Mouse (Mus musculus) heart, embryonic 10.5 days (tissue): ENCODE results near the gene Galp. TPM values are rescaled to one million over a fixed set of nuclear protein-coding genes. Genes with fewer than 3 reads are reported as not detected.

Source experiments
- DNase-seq: peaks from one replicate; pipeline ENCODE4 v3.0.0-alpha.2; 2017; ENCODE audit warnings: low spot score
- H3K27ac ChIP-seq: fragments of 300-500 bp; sonication (generic); 2 replicates; pipeline ENCODE4 v1.5.1; 2016; ENCODE audit warnings: mild to moderate bottlenecking
- H3K27me3 ChIP-seq: fragments of 300-500 bp; sonication (generic); 2 replicates; pipeline ENCODE4 v1.6.1; 2016; ENCODE audit warnings: mild to moderate bottlenecking; ENCODE audit not compliant: poor library complexity, insufficient read depth, severe bottlenecking
- H3K36me3 ChIP-seq: fragments of 300-500 bp; sonication (generic); 2 replicates; pipeline ENCODE4 v1.6.1; 2016; ENCODE audit warnings: mild to moderate bottlenecking, moderate library complexity
- H3K4me1 ChIP-seq: fragments of 300-500 bp; sonication (generic); 2 replicates; pipeline ENCODE4 v1.6.1; 2016; ENCODE audit warnings: mild to moderate bottlenecking
- H3K4me3 ChIP-seq: fragments of 300-500 bp; sonication (generic); 2 replicates; pipeline ENCODE4 v1.5.1; 2016; ENCODE audit warnings: mild to moderate bottlenecking, moderate library complexity
- H3K9me3 ChIP-seq: fragments of 300-500 bp; sonication (generic); 2 replicates; pipeline ENCODE4 v1.6.1; 2016; ENCODE audit warnings: mild to moderate bottlenecking, moderate library complexity
- WGBS: fragments of 180-500 bp; shearing (Covaris S2); methylation state at CpG from one replicate; pipeline ENCODE4 v1.1.7; 2016; 5-methylcytosine and 5-hydroxymethylcytosine counted together
- polyA plus RNA-seq: library from polyadenylated mRNA; unstranded; fragments of >200 nt; fragmentation: Nextera tagmentation; extraction: Ambion mirVana; gene quantifications from 2 replicates; pipeline ENCODE4 v1.2.1, GENCODE M21; 2016

The Galp gene
- not detected in 2 replicates for polyA plus RNA-seq

DNA sequence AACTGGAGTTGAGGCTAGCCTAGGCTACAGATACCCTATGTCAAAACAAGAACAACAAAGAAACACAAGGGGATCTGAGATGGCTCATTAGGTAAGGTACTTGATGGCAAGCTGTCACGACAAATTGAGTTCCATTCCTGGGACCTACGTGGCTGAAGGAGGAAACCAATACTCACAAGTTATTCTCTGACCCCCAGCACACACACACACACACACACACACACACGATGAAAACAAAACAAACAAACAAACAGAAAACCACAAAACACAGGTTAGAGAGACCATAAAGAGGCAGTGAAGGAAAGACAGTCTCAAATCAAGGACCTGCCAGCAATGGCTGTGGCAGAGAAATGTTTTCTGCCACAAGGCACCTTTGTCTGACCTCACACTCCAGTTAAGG lies at the start of gene Galp:
Gene Galp (plus strand): TSS at position 301 of the 400 bp plus-strand sequence.
- H3K27me3 ChIP-seq = no peaks in the 10 kb centered on the region
- H3K27ac ChIP-seq = no peak within 1 kb of the TSS
- H3K4me3 ChIP-seq = no peak within 1 kb of the TSS
- no peaks in the 10 kb centered on the region for H3K4me1 ChIP-seq
- H3K9me3 ChIP-seq = no peaks in the 10 kb centered on the region
- DNase-seq = no peak
- WGBS = 64% methylated on average over 3 of the region's 3 CpGs
- no peaks in the 10 kb centered on the region for H3K36me3 ChIP-seq

DNA sequence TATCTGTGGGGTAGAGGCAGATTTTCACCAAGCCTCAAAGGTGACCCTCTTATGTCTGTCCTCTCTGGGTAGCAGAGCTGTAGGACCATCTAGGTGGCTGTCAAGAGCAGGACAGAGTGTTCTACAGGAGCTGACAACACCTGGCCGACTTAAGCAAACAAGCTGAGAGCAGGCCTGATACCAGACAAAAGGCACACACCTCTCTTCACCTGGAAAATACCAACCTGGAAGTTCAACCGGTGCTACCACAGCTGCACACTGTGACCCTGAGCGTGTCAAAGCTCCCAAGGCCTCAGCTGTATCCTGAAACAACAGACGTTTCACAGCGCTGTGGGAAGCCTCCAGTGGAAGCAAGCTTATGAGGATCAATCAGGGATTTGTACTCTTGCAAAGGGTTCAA lies 49.2 kb upstream of the Galp start:
- Histone ChIP-seq H3K4me1 (peaks cover 56% of the 10 kb centered on the region), H3K9me3 (no peaks in the 10 kb centered on the region), H3K27ac (no peak overlapping the region), H3K36me3 (no peaks in the 10 kb centered on the region), H3K4me3 (no peak overlapping the region), H3K27me3 (no peaks in the 10 kb centered on the region)
- no peak for DNase-seq
- WGBS = 77% methylated on average over 5 of the region's 5 CpGs

GRCm38 (mm10) chr7:6151266-6151665 lies 45.6 kb upstream of the Galp start:
- Histone ChIP-seq H3K36me3 (no peaks in the 10 kb centered on the region), H3K27me3 (no peaks in the 10 kb centered on the region), H3K9me3 (no peaks in the 10 kb centered on the region), H3K4me3 (no peak overlapping the region), H3K27ac (no peak overlapping the region), H3K4me1 (peaks cover 47% of the 10 kb centered on the region)
- 84% methylated on average over 1 of the region's 1 CpGs for WGBS
- DNase-seq = no peak

DNA sequence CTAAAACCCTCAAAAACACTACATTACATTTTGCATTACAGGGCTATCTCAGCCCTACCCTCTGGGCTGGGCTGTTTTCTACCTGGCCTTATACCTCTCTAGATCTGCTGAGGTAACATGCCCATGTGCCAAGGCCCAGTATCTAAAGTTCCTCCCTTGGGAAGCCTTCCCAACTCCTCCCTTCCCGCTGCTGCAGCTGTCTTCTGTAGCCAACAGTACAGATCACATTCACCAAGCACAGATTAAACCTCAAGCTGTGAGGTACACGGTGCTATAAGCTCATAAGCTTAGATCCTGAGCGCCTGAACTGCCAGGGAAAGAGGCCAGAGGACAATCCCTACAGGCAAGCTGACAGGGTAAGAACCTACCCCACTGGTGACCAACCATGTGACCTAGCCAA lies 44.9 kb upstream of the Galp start:
- DNase-seq = no peak
- no peaks in the 10 kb centered on the region for H3K9me3 ChIP-seq
- no peak overlapping the region for H3K4me3 ChIP-seq
- H3K4me1 ChIP-seq = peaks cover 44% of the 10 kb centered on the region
- 87% methylated on average over 3 of the region's 3 CpGs for WGBS
- no peak overlapping the region for H3K27ac ChIP-seq
- H3K27me3 ChIP-seq = no peaks in the 10 kb centered on the region
- no peaks in the 10 kb centered on the region for H3K36me3 ChIP-seq

- no peak overlapping the region for H3K27ac ChIP-seq
- H3K9me3 ChIP-seq = no peaks in the 10 kb centered on the region
- no peaks in the 10 kb centered on the region for H3K36me3 ChIP-seq
- 94% methylated on average over 3 of the region's 3 CpGs for WGBS
- no peaks in the 10 kb centered on the region for H3K27me3 ChIP-seq
- no peak for DNase-seq
- peaks cover 34% of the 10 kb centered on the region for H3K4me1 ChIP-seq
- H3K4me3 ChIP-seq = no peak overlapping the region
Observed at GRCm38 (mm10) chr7:6153131-6153530, 43.8 kb upstream of the Galp start.

- WGBS = 68% methylated on average over 5 of the region's 5 CpGs
- no peak for DNase-seq
- Histone ChIP-seq H3K36me3 (no peaks in the 10 kb centered on the region), H3K9me3 (no peaks in the 10 kb centered on the region), H3K4me3 (peak overlapping the region; percentile 86), H3K27ac (no peak overlapping the region), H3K4me1 (peaks cover 24% of the 10 kb centered on the region), H3K27me3 (no peaks in the 10 kb centered on the region)
Observed at GRCm38 (mm10) chr7:6154164-6154563, 42.7 kb upstream of the Galp start.

DNA sequence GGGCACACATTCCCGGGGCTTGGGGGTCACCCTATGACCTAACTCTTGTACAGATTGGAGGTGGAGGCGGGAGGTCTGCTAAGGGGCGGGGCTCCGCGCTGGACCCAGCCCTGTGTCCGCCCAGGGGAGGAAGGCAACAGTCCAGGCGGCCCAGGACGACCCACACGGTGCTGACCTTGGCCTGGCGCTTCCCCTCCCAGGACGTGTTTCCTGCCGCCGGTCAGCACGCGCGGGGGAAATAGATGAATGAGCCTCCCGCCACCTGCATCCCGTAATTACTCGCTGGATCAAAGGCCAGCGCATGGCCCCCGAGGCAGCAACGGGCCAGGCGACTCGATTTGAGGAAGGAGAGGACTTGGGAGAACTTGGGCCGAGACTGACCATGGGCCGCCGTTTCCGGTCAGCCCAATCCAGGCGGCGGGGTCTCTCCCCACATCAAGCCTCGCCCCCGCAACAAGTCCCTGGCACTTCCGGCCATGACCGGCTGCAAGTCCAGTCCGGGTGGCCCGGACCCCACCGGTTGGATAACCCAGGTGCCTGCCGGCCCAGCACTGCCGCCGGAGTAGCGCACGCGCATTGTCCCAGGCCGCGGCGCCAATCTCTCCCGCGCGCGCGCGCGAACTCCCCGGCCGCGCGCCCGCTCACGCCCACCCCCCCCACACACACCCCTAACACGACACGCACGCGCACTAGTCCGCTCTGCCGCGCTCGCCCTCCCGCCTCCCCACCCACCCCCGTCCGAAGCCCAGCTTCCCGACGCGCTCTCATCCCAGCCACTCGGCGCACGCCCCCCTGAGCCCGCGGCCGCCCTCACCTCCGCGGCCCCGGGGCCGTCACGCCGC lies 41.6 kb upstream of the Galp start:
- under 1% methylated on average over 78 of the region's 85 CpGs for WGBS

GRCm38 (mm10) chr7:6155901-6156411 lies 40.9 kb upstream of the Galp start, which contains the start of gene Zfp787:
TSS of gene Zfp787 (minus strand) at chr7:6155997.
- H3K36me3 ChIP-seq = no peaks in the 10 kb centered on the region
- under 1% methylated on average over 50 of the region's 54 CpGs for WGBS
- H3K4me3 ChIP-seq = peak within 1 kb of the TSS; percentile 86
- peaks cover 22% of the 10 kb centered on the region for H3K4me1 ChIP-seq
- H3K9me3 ChIP-seq = no peaks in the 10 kb centered on the region
- peak within 1 kb of the TSS; percentile 95 for H3K27ac ChIP-seq
- no peaks in the 10 kb centered on the region for H3K27me3 ChIP-seq
- DNase-seq = peak; percentile 98

More for the DNA sequence above, 41.6 kb upstream of the Galp start:
- no peaks in the 10 kb centered on the region for H3K9me3 ChIP-seq
- H3K27ac ChIP-seq = peak overlapping the region; percentile 95
- peak; percentile 92 for DNase-seq
- H3K27me3 ChIP-seq = no peaks in the 10 kb centered on the region
- H3K36me3 ChIP-seq = no peaks in the 10 kb centered on the region
- H3K4me3 ChIP-seq = peak overlapping the region; percentile 86
- H3K4me1 ChIP-seq = peaks cover 22% of the 10 kb centered on the region

- WGBS = 55% methylated on average over 9 of the region's 9 CpGs
- H3K27me3 ChIP-seq = no peaks in the 10 kb centered on the region
- peak overlapping the region; percentile 95 for H3K27ac ChIP-seq
- peaks cover 22% of the 10 kb centered on the region for H3K4me1 ChIP-seq
- H3K36me3 ChIP-seq = no peaks in the 10 kb centered on the region
- no peak for DNase-seq
- H3K9me3 ChIP-seq = no peaks in the 10 kb centered on the region
- peak overlapping the region; percentile 86 for H3K4me3 ChIP-seq
Observed at GRCm38 (mm10) chr7:6156901-6157472, 39.9 kb upstream of the Galp start.

DNA sequence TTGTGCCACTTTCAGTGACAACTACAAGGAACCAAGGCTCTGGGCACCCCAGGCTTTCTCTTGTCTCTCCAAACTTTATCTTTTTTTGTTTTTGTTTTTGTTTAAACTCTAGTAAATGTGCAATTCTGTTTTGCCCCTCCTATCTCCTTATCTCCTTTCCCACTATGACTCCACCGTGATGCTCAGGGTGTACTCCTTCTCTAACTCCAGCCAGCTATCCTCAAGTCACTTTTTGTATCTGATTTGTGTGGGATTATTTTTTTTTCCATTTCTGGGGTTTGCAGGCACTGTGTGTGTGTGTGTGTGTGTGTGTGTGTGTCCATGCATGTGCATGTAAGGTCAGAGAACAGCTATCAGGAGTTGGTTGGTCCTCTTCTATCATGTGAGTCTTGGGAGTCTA lies 39.4 kb upstream of the Galp start:
- Histone ChIP-seq H3K36me3 (no peaks in the 10 kb centered on the region), H3K27me3 (no peaks in the 10 kb centered on the region)
- 34% methylated on average over 1 of the region's 1 CpGs for WGBS

GRCm38 (mm10) chr7:6159604-6160003 lies 37.3 kb upstream of the Galp start:
- 82% methylated on average over 3 of the region's 3 CpGs for WGBS
- DNase-seq = no peak
- Histone ChIP-seq H3K4me3 (no peak overlapping the region), H3K4me1 (peaks cover 9% of the 10 kb centered on the region), H3K9me3 (no peaks in the 10 kb centered on the region), H3K27ac (no peak overlapping the region), H3K36me3 (no peaks in the 10 kb centered on the region), H3K27me3 (no peaks in the 10 kb centered on the region)

More for the DNA sequence above, 39.4 kb upstream of the Galp start:
- H3K4me1 ChIP-seq = peaks cover 22% of the 10 kb centered on the region
- no peak for DNase-seq
- no peak overlapping the region for H3K4me3 ChIP-seq
- H3K27ac ChIP-seq = no peak overlapping the region
- H3K9me3 ChIP-seq = no peaks in the 10 kb centered on the region

GRCm38 (mm10) chr7:6161541-6161940 lies 35.3 kb upstream of the Galp start:
- Histone ChIP-seq H3K27ac (no peak overlapping the region), H3K36me3 (no peaks in the 10 kb centered on the region), H3K4me1 (0 out of 2 replicates have a peak, but pooled peaks cover 4% of the 10 kb centered on the region), H3K9me3 (no peaks in the 10 kb centered on the region), H3K4me3 (no peak overlapping the region), H3K27me3 (no peaks in the 10 kb centered on the region)
- 55% methylated on average over 3 of the region's 3 CpGs for WGBS
- DNase-seq = no peak

DNA sequence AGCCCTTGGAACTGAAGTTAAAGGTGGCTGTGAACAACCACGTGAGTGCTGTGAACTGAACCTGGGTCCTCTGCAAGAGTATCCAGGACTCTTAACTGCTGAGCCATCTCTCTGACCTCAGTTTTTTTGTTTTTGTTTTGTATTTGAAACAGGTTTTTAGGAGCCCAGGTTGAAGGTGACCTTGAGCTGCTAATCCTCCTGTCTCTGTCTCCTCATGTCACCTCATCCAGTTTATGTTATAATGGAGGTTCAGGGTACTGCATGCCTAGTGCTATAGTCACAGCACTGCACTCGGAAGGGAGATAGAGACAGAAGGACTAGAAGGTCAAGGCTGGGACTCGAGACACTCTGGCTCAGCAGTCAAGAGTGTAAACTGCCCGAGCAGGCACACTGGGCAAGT lies 34.7 kb upstream of the Galp start:
- no peak for DNase-seq
- Histone ChIP-seq H3K4me1 (no peaks in the 10 kb centered on the region), H3K27me3 (no peaks in the 10 kb centered on the region), H3K36me3 (no peaks in the 10 kb centered on the region), H3K27ac (no peak overlapping the region), H3K4me3 (no peak overlapping the region), H3K9me3 (no peaks in the 10 kb centered on the region)
- WGBS = 66% methylated on average over 4 of the region's 4 CpGs
